Mouse (Mus musculus): ENCODE results near the gene Fam71b.

Gene Fam71b

DNA sequence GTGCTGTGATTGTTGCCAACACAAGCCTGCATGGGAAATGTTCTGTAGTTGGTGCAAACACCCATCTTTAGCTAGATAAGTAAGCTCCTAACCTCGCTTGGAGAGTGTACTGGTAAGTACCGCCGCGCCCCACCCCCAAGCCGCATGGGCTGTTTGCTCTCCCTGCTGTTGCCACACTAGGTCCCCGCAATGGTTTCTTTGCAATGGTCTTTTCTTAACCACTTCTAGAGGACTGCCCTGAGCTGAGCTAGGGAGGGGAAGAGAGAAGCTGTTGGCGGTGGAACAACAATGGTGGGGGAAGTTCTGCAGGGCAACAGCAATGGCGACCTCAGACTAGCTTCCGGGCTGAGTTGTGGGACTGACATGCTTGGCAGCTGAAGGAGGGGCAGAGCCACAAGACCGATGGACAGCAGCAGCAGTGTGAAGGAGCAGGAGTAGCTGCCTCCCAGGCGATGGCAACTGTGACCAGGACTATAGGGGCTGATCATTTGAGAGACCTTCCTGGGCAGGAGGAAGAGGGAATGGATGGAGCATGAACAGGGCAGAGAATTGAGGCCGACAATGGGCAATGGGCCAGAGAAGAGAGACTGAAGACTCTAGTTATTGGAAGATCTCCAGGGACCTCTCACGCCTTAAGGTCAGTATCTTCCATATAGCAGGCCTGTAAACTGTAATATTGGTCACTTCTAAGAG lies at the start of gene Fam71b:
Gene Fam71b (plus strand): TSS at position 393 of the 693 bp plus-strand sequence.
- no peak for DNase-seq (ENCODE audit: low read depth)

DNA sequence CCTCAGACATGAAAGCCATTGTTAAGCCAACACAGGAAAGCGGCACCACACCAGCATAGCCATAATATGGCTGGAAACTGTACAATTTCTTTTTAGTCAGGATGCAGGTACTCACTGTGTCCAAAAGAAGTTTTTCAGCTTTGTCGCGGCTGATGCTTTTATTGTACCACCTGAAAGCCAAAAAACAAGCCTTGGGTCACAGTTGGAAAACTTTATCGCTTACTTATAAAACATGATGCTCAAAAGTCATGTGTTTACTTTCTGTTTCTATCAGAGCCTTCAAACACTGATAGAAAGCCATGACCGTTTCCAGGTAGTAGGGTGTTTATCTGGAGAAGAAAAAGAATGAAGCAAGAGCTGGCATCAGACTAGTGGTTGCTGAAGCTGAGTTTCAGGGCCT lies 48.6 kb upstream of the Fam71b start:
- no peak for DNase-seq (ENCODE audit: low read depth)

DNA sequence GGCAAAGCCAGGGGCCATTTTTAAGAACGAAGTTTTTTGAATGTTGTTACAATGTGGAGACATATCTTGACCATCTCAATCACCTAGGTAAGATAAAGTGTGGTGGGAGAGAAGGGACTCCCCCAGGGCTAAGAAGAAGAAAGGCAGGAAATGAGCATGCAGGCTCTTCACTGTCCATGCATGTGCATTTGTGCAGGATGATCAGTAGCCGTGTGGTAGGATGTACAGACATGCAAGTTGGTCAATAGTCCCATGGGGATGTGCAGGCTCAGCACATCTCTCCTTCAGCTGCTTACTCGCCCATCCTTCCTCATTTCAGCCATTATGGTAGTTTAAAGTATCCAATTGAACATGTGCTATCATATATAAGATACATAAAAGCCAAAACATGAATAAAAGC lies 47.9 kb upstream of the Fam71b start:
- DNase-seq (ENCODE audit: low read depth): no peak

DNA sequence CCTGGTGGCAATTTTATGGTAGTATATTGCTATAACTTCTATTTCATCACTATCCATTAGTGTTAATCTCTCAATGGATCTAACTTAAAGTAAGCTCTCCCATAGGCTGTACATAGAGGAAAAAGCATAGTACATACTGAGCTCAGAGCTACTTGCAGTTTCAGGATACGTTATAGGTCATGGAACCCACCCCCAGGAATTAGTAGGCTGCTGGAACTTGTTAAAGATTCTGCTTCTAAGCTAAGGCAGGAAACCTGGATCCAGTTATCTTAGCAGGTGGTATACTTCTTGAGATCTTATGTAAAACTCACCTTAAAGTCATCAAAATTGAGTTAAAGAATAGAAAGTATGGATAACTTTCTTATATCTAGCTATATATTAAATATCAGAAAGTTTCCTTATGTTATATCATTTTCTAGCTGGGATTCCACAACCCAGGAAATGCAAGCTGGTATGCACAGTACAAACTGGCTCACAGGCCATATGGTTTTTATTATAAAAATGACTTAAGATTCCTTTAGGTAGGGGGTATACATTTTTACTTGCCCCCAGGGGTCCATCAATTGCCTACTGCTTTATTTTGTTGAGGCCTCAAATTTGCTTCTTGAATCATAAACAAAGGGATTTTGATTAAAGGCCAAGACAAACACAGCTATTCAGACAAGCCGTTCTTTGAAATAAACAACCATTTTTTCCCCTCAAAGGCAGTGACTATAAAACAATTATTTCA lies 46.5 kb upstream of the Fam71b start:
- DNase-seq (ENCODE audit: low read depth): no peak

DNA sequence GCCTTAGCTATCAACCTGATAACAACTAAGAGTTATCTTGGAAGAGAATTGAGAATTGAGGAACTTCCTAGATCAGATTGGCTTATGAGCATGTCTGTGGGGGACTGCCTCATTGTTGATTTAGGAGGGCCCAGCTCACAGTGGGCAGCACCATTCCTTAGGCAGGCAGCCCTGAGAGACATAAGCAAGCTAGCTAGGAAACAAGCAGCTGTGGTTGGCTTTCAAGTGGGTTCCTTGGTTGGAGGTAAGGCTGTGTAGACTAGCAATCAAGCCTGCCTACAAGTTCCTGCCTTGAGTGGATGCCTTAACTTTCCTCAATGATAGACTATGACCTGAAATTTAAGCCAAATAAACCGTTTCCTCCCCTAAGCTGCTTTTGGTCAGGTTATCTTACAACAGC lies 38.0 kb upstream of the Fam71b start:
- no peak for DNase-seq (ENCODE audit: low read depth)

DNA sequence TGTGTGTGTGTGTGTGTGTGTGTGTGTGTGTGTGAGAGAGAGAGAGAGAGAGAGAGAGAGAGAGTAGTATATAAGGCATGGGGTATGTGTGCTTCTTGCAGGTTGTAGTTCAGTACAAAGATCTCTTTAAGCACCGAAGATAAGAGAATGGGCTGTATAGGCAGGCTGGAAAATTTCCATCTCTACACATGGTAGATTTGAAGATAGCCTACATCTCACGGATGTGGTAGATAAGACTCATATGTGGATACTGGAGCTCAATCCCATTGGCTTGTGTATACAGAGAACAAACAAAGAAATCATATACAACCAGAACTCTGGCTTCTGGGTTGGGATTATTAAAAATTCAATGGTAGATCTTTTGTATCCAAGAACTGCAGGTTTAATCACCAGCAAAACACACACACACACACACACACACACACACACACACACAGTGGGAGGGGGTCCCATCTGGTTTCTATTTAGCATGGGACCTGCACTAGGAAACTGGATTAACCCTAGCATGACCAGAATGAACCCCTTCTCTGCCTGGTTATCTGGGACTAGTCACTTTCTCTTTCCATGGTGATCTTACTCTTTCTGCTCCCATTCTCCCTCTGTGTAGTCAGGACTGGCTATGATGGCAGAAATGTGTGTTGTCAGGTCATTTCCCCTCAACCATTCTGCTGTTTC lies 35.2 kb upstream of the Fam71b start:
- DNase-seq (ENCODE audit: low read depth): no peak

DNA sequence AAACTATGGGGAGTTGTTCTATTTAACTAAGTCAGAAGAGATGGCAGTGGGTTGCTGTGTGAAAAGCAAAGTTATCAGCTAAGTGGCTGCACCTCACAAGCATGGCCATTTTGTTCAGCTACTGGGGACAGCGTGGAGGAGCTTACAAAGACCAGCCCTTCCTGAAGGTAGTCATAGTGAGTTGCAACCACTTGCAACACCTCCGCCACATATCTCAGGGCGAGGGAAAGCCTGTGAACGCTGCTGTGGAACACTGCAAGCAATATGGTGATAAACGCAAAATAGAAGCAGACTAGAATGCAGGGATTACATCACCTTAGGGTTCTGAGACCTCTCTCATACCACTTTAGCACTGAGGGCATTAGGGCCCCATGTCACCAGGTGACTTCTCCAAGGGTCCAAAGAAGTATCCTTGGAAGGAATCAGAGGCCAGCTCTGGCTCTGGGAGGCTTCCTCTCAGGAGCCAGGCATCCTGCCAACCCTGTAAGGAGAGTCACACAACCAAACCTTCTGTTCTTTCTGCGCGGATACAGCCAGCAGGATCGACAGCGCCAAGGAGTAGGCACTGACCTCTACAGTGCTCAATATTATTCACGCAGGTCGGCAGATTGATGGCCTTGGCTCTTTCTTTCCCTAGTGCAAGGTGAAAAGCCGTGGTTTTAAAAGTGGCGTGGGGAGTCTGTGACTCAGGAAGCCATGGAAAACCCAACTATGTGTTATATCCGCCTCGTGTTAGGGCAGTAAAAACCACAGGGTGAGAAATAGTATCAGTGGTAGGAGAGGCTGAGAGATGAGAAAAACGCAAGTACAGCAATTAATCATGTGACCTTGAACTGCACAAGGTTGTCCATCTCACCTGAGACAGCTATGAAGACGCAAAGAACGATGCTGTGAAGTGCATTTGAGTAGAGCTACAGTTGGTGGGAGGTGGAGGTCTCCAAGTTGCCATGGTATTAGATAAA lies 34.0 kb upstream of the Fam71b start:
- DNase-seq (ENCODE audit: low read depth): no peak

DNA sequence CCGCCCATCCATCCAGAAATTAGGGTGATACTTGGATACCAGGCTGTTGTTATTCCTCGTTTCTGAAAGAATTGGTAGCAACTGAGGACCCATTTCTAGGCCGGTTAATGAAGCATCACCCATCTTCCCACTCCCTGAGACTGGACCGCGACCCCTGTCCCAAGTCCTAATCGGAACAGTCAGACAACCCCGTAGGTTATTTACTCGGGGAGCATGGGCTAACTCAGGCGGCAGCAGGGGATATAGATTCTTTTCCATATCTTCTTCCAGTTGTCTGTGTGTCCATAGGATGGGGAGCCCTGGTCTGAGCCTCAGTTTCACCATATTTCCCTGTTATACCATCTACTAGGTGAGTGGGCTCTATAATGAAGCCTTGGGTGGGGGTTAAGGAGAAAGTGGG lies 32.5 kb upstream of the Fam71b start:
- DNase-seq (ENCODE audit: low read depth): no peak

DNA sequence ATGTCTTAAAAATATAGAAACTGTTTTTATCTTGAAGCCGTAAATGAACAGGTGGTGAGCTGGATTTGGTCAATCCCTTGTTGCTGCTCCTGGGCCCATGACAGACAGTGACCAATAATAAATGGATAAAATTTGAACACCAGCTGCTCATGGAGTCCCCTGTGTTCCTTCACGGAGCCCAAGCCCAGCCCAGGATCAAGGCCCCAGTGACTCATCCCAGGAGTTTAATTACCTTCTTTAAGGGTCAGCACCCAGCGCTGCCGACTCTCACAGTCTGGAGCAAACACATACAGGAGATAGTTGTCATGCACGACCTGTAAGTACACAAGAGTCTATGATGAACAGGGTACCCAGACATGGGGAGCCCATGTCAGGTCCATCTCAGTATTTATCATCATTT lies 30.6 kb upstream of the Fam71b start:
- DNase-seq (ENCODE audit: low read depth): no peak

DNA sequence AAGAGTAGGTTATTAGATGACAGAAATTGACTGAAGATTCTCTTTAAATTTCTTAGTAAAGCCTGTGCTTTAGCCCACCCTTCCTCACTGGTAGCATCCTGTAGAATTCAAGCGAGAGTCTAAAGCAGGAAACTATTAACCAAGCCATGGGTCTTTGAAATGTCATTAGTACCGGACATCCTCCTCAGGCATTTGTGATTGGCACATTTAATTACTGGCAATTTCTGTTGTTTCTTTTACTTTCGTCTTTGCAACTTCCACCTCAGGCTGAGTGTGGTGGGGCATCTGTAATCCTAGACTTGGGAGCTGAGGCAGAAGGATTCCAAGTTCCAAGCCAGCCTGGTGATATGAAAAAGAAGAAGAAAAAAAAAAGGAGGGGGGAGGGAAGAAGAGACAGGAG lies 30.0 kb upstream of the Fam71b start:
- no peak for DNase-seq (ENCODE audit: low read depth)

DNA sequence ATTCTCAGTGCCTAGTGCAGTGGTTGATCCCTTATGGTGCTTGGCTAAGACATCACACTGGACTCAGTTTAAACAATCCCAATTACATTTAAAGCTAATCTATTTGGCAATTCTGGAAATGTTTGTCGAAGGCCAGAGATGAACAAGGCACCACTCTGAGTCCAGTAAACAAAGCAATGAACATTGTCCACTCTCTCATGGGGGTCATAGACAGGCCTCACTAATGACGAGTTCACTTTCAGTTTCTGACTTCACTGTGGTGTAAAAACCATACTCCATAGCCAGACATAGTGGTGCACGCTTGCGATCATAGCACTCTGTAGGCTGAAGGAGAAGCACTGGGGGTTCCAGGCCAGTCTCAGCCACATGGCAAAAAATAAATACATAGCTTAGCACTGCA lies 25.9 kb upstream of the Fam71b start:
- no peak for DNase-seq (ENCODE audit: low read depth)

DNA sequence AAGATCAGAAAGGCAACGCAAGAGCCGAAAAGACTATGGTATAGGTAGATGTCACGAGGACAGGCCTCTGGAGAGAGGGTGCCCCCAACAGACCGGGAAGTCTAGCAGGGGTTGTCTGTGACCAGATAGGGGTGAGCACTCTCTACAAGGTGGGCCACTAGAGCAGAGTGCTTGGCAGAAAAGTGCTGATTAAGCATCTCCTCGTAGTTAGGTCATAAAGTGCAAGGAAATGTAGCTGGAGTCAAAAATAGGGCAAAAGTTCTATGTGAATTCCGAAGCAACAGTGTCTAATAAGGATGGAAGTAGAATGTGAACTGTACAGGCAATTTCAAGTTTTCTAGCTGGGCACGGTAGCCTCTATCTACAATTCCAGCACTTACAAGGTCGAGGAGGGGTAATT lies 25.1 kb upstream of the Fam71b start:
- no peak for DNase-seq (ENCODE audit: low read depth)

DNA sequence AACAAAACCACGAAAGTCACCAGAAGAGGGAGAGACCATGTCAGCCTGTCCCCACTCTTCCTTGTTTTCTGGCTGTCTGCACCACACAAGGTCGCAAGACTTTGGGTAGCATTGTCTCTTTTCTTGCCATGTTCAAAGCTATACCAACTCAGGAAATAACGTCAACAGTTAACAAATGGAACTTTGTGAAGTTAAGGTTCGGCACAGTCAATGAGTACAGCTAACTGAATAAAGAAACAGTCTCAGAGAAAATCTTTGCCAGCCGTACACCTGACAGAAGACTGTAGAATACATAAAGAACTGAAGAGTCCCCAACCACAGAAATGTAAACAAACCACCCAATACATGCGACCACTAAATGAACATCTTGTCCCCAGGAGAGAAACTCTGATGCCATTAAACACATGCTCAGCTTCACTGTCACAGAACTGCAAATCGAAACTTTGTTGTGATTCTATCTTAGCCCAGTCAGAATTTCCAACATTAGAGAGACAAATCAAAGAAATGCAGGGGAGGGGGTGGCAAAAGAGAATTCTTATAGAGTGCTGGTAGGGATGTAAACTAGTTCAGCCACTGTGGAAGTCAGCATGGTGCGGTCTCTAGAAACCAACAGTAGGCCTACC lies 23.9 kb upstream of the Fam71b start:
- DNase-seq (ENCODE audit: low read depth): no peak

DNA sequence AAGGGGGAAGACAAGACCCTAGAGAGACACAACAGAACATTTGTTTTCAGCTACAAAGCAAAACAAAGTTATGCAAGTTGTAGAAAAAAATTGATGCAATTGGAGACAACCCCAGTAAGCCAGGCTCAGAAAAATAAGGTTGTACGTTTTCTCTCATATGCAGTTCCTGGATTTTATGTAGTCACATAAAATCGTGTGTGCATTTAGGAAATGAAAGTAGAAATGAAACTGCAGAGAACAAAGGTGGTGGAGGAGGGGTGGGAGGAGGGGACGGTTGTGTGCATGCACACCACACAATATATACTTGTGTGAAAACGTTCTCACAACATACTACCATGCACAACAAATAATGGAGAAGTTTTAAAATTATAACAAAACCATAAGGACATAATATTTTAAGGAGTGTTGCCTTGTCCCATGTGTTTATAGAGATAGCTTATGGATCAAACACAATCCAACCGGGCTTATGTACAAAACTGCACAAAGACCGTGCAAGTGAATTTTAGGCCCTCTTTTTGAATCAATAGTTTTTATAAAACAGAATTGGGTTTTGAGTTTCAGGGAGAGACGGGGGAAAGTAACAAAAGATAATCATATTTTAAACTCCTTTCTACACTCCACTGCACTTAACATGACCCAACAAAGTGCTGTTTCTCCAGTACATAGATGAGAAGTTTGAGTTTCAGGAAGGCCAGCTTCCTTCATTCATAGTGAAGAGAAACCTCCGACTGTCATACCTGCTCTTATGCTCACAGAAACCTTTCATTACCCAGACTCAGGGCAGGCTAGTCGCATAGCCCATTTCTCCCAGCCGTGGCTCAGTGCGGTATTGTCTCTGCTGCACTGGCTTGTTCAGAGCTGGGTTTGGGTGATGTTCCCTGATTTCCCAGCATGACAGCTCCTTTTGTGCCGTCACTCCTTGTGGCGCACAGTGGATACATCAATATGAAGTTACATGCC lies 23.0 kb upstream of the Fam71b start:
- no peak for DNase-seq (ENCODE audit: low read depth)

DNA sequence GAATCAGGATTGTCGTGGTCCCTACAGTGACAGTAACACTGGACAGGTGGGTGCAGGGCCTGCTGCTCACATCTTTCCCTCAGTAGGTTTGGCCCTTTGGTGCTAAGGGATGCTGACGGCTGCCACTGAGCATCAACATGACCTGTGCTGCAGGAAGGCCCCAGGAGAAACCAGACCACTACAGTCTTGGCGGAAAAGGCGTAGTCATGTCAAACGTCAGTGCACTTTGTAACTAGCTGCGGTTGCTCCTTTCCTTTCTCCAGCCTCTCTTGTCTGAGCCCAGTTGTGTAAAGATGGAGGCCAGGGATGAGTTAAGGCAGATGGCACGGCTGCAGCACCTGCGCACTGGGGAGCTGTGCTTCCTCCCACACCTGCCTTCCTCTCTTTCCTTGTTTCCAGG lies 21.3 kb upstream of the Fam71b start:
- DNase-seq (ENCODE audit: low read depth): no peak

DNA sequence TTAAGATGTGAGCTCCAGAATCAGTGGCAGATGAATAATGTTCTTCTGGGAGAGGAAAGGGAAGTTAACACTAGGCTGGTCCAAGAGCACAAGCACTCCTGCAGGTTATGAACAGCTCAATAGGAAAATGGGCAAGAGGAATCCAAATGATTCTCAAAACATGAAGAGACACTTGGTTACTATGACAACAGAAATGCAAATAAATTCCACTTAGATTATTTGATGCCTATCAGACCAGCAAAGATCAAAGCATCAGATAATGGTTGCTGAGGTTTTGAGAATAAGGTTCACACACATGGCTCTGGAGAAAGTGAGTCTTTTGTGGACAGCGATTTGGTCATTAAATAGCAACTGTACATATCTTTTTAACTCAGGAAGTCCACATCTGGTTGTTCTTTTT lies 19.0 kb upstream of the Fam71b start:
- no peak for DNase-seq (ENCODE audit: low read depth)

DNA sequence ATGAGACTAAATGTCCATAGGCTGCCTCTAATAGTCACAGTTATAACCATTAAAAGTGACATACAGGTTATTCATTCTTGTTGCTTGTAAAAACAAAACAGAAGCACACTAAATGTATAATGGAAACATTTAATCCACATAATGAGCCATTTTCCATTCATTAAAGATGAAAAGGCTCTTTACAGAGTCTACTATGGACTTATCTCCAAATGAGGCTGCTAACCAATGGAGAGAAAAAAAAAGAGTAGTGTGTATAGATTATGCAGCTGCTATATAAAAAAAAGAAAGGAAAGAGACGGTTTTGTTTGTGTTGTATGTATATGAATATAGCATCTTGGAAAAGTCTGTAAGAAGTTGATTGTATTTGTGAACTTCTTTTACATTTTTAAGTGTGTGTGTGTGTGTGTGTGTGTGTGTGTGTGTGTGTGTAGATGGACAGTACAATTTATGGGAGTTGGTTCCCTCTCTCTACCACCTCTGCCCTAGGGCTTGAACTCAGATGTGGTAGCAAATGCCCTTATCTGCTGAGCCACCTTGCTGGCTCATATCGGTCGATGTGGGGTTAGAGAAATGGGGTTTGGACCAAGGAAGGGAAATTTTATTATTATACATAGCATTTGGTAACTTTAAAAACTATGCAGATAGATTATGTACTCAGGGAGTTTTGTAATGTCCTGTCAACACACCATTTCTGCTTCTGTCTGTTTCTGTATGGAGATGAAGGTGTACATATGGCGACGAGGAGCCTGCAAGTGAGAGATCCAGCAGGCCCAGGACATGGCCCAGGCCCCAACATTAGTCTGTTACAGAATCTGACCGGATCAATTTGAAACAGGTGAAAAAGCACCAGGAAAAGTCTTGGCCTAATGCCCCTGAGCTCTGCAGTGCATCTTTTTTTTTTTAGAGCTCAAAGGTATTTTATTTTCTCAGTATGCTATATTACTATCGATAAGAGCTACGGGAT lies 18.3 kb upstream of the Fam71b start:
- DNase-seq (ENCODE audit: low read depth): no peak

DNA sequence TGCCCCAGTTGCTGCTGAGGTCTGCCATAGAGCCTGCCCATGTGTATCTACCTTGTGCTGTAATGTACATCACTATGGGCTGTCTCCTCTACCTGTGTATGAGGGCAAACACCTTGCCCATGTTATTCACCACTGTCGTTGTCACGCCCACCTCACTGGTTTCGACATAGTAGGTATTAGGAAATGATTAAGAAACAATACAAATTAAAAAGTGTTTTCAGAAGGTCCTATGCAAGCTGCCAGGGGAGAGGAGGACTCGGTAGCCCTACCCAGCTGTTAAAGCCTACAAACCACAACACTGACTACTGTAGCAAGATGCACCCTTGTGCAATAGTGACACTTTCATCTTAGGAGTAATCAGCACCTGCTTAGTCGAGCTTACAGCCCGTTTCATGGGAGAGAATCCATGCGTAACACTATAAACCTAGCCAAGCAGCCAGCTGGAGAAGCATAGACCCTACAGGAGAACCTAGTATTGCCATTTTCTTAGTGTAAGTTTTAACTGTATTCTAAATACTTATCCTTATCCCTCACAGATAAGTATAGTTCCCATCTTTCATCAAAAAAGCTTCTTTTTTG lies 16.2 kb upstream of the Fam71b start:
- no peak for DNase-seq (ENCODE audit: low read depth)

DNA sequence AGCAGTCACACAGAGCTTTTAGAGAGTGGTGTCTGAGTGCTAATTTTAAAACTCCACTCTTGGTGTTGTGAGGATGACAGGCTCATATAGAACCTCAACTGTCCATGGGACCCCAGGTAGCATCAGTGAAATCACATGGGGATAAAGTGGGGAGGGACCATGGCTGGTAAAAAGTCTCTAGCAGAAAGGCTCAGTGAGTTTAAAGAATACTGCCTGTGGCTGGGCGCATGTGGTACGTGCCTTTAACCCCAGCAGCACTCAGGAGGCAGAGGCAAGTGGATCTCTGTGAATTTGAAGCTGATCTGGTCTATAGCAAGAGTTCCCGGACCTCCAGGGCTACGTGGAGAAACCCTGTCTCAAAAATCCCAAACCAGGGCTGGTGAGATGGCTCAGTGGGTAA lies 13.9 kb upstream of the Fam71b start:
- DNase-seq (ENCODE audit: low read depth): no peak

Measured in fibroblast of lung, adult 2 months (primary cell).